Mouse (Mus musculus): ENCODE results near the gene Dnajc21. TPM values are rescaled to one million over a fixed set of nuclear protein-coding genes. Genes with fewer than 3 reads are reported as not detected.

Gene Dnajc21
- total and polyA plus RNA-seq, 3 experiments: 21.6 to 63.2 (median 27.6) TPM

DNA sequence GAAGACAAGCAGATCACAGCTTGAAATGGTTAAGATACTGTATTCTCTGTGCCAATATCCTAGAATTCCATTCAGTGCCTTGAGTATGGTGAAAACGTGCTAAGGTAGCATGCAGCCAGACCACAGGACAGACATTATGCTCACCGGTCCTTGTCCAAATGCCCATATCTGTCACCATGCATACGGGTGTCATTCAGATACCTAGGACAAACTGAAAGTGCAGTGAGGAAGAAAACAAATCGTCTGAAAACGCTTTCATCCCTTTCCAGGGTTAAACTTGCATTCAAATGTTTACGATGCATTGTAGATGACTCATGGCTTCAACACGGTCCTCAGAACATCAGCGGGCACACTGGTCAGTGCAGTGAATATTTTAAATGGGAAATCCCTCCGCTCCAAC lies 28.8 kb downstream of the Dnajc21 start:
- dilution Hi-C loops (cut with MboI; ENCODE audit: extremely low pct_ligation_motif_present, extremely low pct_unique_long_range_greater_than_20kb, low sequenced_read_pairs): no loop called here

DNA sequence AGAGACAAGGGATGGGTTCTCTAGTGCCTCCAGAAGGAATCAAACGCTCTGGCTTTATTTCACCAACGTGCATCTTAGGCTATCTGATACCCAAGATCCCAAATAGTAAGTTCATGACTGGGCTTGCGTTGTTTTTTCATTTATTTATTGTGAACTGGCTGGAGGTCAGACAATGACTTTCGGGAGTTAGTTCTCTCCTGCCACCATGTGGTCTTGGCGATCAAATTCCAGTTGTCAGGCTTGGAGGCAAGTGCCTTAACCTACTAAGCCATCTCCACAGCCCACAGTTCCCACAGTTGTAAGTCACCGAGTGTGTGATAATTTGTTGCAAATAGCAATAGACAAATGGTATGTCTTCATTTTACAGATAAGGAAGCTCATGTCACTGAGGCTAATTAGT lies 30.4 kb downstream of the Dnajc21 start:
- no peaks in the 10 kb centered on the region for H3K9me3 ChIP-seq (replicated peaks; ENCODE audit: low read length)
- TF ChIP-seq IRF4 (IDR thresholded peaks at IDR 0.05; ENCODE audit: low read depth, low read length) (no peak), MAZ (IDR thresholded peaks at IDR 0.05; ENCODE audit: low read depth, low read length) (no peak), RAD21 (IDR thresholded peaks at IDR 0.05; ENCODE audit: low read depth, low read length) (peak; percentile 16), ZC3H11A (IDR thresholded peaks at IDR 0.05; ENCODE audit: low read depth, low read length) (no peak), CTCF (conservative IDR thresholded peaks at IDR 0.05 in 1 of 2, IDR thresholded peaks at IDR 0.05 in 1 of 2; ENCODE audit: low read depth in 2 of 2, low read length in 2 of 2) (peak in 1 of 2 experiments; percentile 21; a peak in 2 of 4 replicates), NELFE (IDR thresholded peaks at IDR 0.05; ENCODE audit: low read depth, low read length) (no peak), MYC (IDR thresholded peaks at IDR 0.05; ENCODE audit: low read depth, low read length) (no peak)
- no peak for DNase-seq (ENCODE audit: extremely low read depth)

More for the DNA sequence above, 28.8 kb downstream of the Dnajc21 start:
- Histone ChIP-seq H3K4me2 (ENCODE audit: insufficient read depth, low read depth, poor library complexity, severe bottlenecking) (peak overlapping the region; percentile 11; the same call in 1 of the 2 replicates), H3K27me3 (replicated peaks) (no peaks in the 10 kb centered on the region), H3K4me1 (ENCODE audit: control insufficient read depth in 1 of 2, insufficient read depth in 2 of 2) (peaks cover 5 to 21% of the 10 kb centered on the region in 2 experiments), H3K4me3 (replicated peaks in 1 of 3; ENCODE audit: low read depth in 2 of 3, low read length in 2 of 3, poor library complexity in 1 of 3) (no peak overlapping the region), H3K79me2 (replicated peaks; ENCODE audit: control insufficient read depth, extremely low read depth, insufficient read depth, poor library complexity, severe bottlenecking) (no peaks in the 10 kb centered on the region), H3K9ac (ENCODE audit: insufficient read depth, low read depth) (no peak overlapping the region), H3K27ac (ENCODE audit: insufficient read depth, low read depth) (no peak overlapping the region), H3K36me3 (replicated peaks in 1 of 2; ENCODE audit: control insufficient read depth in 1 of 2, insufficient read depth in 1 of 2, low read length in 1 of 2) (peaks cover 6 to 41% of the 10 kb centered on the region in 2 experiments), H3K9me3 (replicated peaks; ENCODE audit: low read length) (no peaks in the 10 kb centered on the region)
- in situ Hi-C loops (cut with MboI; ENCODE audit: low pct_ligation_motif_present, low pct_unique_long_range_greater_than_20kb, low sequenced_read_pairs): no loop called here
- TF ChIP-seq BHLHE40 (IDR thresholded peaks at IDR 0.05; ENCODE audit: low read depth, low read length) (no peak), MAFK (IDR thresholded peaks at IDR 0.05; ENCODE audit: insufficient replicate concordance, low read length) (no peak), NRF1 (IDR thresholded peaks at IDR 0.05; ENCODE audit: low read depth, low read length) (no peak), SMC3 (IDR thresholded peaks at IDR 0.05; ENCODE audit: low read depth, low read length) (no peak), RCOR1 (conservative IDR thresholded peaks at IDR 0.05; ENCODE audit: low read depth, low read length) (no peak), ZKSCAN1 (IDR thresholded peaks at IDR 0.05; ENCODE audit: borderline replicate concordance, low read depth, low read length) (no peak), ETS1 (conservative IDR thresholded peaks at IDR 0.05; ENCODE audit: low read depth, low read length) (no peak), ZC3H11A (IDR thresholded peaks at IDR 0.05; ENCODE audit: low read depth, low read length) (no peak), SIN3A (IDR thresholded peaks at IDR 0.05; ENCODE audit: low read length) (no peak)
- DNase-seq (ENCODE audit: extremely low read depth): no peak

More for the DNA sequence above, 30.4 kb downstream of the Dnajc21 start:
- H3K4me2 ChIP-seq (ENCODE audit: insufficient read depth, low read depth, poor library complexity, severe bottlenecking): no peak overlapping the region
- no peaks in the 10 kb centered on the region for H3K27me3 ChIP-seq (replicated peaks)
- in situ Hi-C loops (cut with MboI; ENCODE audit: low pct_ligation_motif_present, low pct_unique_long_range_greater_than_20kb, low sequenced_read_pairs) (no loop called here), dilution Hi-C loops (cut with MboI; ENCODE audit: extremely low pct_ligation_motif_present, extremely low pct_unique_long_range_greater_than_20kb, low sequenced_read_pairs) (no loop called here)
- peaks cover 3 to 29% of the 10 kb centered on the region in 2 experiments for H3K36me3 ChIP-seq (replicated peaks in 1 of 2; ENCODE audit: control insufficient read depth in 1 of 2, insufficient read depth in 1 of 2, low read length in 1 of 2)
- no peak overlapping the region for H3K9ac ChIP-seq (ENCODE audit: insufficient read depth, low read depth)
- no peaks in the 10 kb centered on the region for H3K79me2 ChIP-seq (replicated peaks; ENCODE audit: control insufficient read depth, extremely low read depth, insufficient read depth, poor library complexity, severe bottlenecking)
- peaks cover 5 to 21% of the 10 kb centered on the region in 2 experiments for H3K4me1 ChIP-seq (ENCODE audit: control insufficient read depth in 1 of 2, insufficient read depth in 2 of 2)
- no peak overlapping the region for H3K27ac ChIP-seq (ENCODE audit: insufficient read depth, low read depth)
- no peak overlapping the region for H3K4me3 ChIP-seq (replicated peaks in 1 of 3; ENCODE audit: low read depth in 2 of 3, low read length in 2 of 3, poor library complexity in 1 of 3)
